Mouse (Mus musculus): Measurements from ENCODE around the gene Rab44. TPM values are rescaled to one million over a fixed set of nuclear protein-coding genes. Genes with fewer than 3 reads are reported as not detected.

Gene Rab44
- polyA plus RNA-seq, 1 experiment = 1.5 TPM

DNA sequence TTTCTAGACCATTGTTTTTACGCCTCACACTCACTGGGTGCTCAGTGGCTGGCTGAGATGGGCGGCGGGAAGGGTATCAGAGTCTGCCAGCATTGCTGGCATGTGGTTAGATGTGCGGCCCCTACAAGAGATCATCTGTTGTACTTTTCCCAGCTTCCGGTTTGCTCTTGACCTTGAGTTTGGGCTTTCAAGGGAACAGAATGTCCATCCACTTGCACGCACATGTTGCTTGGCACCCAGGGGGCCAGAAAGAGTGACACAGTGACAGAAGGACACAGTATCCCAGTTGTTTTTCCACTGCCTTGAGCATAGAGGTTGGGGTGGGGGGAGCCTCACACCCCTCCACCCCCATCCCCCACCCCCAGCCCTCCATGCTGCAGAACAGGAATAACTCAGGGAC lies 33.8 kb downstream of the Rab44 start:
- no peaks in the 10 kb centered on the region for H3K4me1 ChIP-seq (ENCODE audit: control insufficient read depth, insufficient read depth, low read length)
- TF ChIP-seq POLR2A (IDR thresholded peaks at IDR 0.05; ENCODE audit: borderline replicate concordance, low read depth, low read length) (no peak), CTCF (IDR thresholded peaks at IDR 0.05; ENCODE audit: low read depth, low read length) (no peak)
- no peak overlapping the region for H3K27ac ChIP-seq (ENCODE audit: insufficient read depth, low read depth, low read length)
- no peak overlapping the region for H3K4me3 ChIP-seq (ENCODE audit: insufficient read depth, low read length)

DNA sequence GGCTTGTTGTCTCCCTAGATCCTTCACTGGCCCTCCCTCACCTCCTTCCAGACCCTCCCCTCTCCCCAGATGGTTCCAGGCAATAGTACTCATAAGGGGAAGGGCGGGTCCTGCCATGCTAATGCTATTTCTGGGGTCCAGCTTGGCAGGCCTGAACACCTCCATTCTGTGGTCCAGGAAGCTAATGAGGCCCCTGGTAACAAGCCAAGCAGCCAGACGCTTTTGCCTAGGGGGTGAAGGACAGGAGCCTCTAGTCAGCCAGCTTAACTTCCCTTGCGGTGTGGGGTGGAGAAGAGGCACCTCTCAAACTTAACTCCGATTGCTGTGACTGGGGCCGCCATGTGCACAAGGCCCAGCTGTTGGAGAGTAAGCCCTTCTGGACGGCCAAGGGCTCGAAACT lies 35.8 kb downstream of the Rab44 start:
- no peak for TF ChIP-seq POLR2A (IDR thresholded peaks at IDR 0.05; ENCODE audit: borderline replicate concordance, low read depth, low read length)
- Histone ChIP-seq H3K27ac (ENCODE audit: insufficient read depth, low read depth, low read length) (no peak overlapping the region), H3K4me1 (ENCODE audit: control insufficient read depth, insufficient read depth, low read length) (no peaks in the 10 kb centered on the region), H3K4me3 (ENCODE audit: insufficient read depth, low read length) (no peak overlapping the region)

GRCm38 (mm10) chr17:29152547-29152946 lies 38.6 kb downstream of the Rab44 start:
- Histone ChIP-seq H3K4me1 (ENCODE audit: control insufficient read depth, insufficient read depth, low read length) (peaks cover 2% of the 10 kb centered on the region; the same call in 1 of the 2 replicates), H3K4me3 (ENCODE audit: insufficient read depth, low read length) (no peak overlapping the region), H3K27ac (ENCODE audit: insufficient read depth, low read depth, low read length) (no peak overlapping the region)
- no peak for TF ChIP-seq POLR2A (IDR thresholded peaks at IDR 0.05; ENCODE audit: borderline replicate concordance, low read depth, low read length)
- no peak for TF ChIP-seq CTCF (IDR thresholded peaks at IDR 0.05; ENCODE audit: low read depth, low read length)

GRCm38 (mm10) chr17:29154247-29154646 lies 40.3 kb downstream of the Rab44 start:
- H3K4me3 ChIP-seq (ENCODE audit: insufficient read depth, low read length) = no peak overlapping the region

DNA sequence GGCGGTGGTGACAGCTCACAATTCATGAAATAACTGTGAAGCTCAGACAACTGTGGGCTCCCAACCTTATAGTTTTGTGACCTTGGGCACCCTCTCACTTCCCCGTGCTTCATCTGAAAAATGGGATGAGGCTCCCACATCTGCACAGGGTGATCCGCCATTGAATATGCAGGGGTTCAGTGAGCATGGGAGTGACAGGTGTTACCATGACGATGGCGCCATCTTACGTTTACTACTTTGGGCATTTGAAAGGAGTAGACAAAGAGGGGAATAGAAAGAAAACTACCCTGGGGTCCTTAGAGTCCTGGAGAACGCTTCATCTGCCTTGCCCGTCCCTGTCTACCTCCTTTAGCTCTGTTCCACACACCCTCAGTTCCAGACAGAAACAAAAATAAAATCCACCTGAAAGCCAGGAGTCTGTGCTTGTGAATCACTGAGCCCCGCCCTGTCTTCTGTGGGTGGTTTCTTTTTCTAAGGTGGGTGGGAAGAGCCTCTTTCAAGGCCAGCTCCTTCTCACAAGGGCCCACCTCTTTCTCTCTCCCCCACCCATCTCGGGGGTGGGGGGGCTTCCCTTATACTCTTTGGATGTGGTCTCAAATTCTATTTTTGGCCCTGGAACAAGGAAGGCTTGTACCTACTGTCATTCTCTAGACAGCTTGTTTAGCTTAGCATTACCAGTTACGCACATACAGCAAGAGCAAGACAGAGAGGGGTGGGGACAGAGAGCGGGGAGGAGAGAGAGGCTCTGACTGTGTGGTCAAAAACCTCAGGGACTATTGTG lies 41.6 kb downstream of the Rab44 start:
- TF ChIP-seq CTCF (IDR thresholded peaks at IDR 0.05; ENCODE audit: low read depth, low read length) (no peak), POLR2A (IDR thresholded peaks at IDR 0.05; ENCODE audit: borderline replicate concordance, low read depth, low read length) (no peak)
- Histone ChIP-seq H3K27ac (ENCODE audit: insufficient read depth, low read depth, low read length) (no peak overlapping the region), H3K4me3 (ENCODE audit: insufficient read depth, low read length) (no peak overlapping the region), H3K4me1 (ENCODE audit: control insufficient read depth, insufficient read depth, low read length) (peaks cover 2% of the 10 kb centered on the region; the same call in 1 of the 2 replicates)

More at GRCm38 (mm10) chr17:29154247-29154646, 40.3 kb downstream of the Rab44 start:
- no peak overlapping the region for H3K27ac ChIP-seq (ENCODE audit: insufficient read depth, low read depth, low read length)
- H3K4me1 ChIP-seq (ENCODE audit: control insufficient read depth, insufficient read depth, low read length) = peaks cover 2% of the 10 kb centered on the region; the same call in 1 of the 2 replicates
- no peak for TF ChIP-seq CTCF (IDR thresholded peaks at IDR 0.05; ENCODE audit: low read depth, low read length)

GRCm38 (mm10) chr17:29156396-29156795 lies 42.5 kb downstream of the Rab44 start:
- Histone ChIP-seq H3K4me3 (ENCODE audit: insufficient read depth, low read length) (no peak overlapping the region), H3K27ac (ENCODE audit: insufficient read depth, low read depth, low read length) (no peak overlapping the region), H3K4me1 (ENCODE audit: control insufficient read depth, insufficient read depth, low read length) (peaks cover 2% of the 10 kb centered on the region; the same call in 1 of the 2 replicates)
- TF ChIP-seq CTCF (IDR thresholded peaks at IDR 0.05; ENCODE audit: low read depth, low read length) = no peak
- no peak for TF ChIP-seq POLR2A (IDR thresholded peaks at IDR 0.05; ENCODE audit: borderline replicate concordance, low read depth, low read length)

GRCm38 (mm10) chr17:29156866-29157265 lies 42.9 kb downstream of the Rab44 start:
- Histone ChIP-seq H3K27ac (ENCODE audit: insufficient read depth, low read depth, low read length) (no peak overlapping the region), H3K4me1 (ENCODE audit: control insufficient read depth, insufficient read depth, low read length) (peaks cover 2% of the 10 kb centered on the region; the same call in 1 of the 2 replicates), H3K4me3 (ENCODE audit: insufficient read depth, low read length) (no peak overlapping the region)
- TF ChIP-seq POLR2A (IDR thresholded peaks at IDR 0.05; ENCODE audit: borderline replicate concordance, low read depth, low read length) = no peak
- TF ChIP-seq CTCF (IDR thresholded peaks at IDR 0.05; ENCODE audit: low read depth, low read length) = no peak

GRCm38 (mm10) chr17:29158899-29159298 lies 45.0 kb downstream of the Rab44 start:
- Histone ChIP-seq H3K27ac (ENCODE audit: insufficient read depth, low read depth, low read length) (no peak overlapping the region), H3K4me3 (ENCODE audit: insufficient read depth, low read length) (no peak overlapping the region), H3K4me1 (ENCODE audit: control insufficient read depth, insufficient read depth, low read length) (peaks cover 8% of the 10 kb centered on the region)
- TF ChIP-seq POLR2A (IDR thresholded peaks at IDR 0.05; ENCODE audit: borderline replicate concordance, low read depth, low read length) = no peak
- no peak for TF ChIP-seq CTCF (IDR thresholded peaks at IDR 0.05; ENCODE audit: low read depth, low read length)

- H3K4me3 ChIP-seq (ENCODE audit: insufficient read depth, low read length) = no peak overlapping the region
- TF ChIP-seq POLR2A (IDR thresholded peaks at IDR 0.05; ENCODE audit: borderline replicate concordance, low read depth, low read length) (no peak), CTCF (IDR thresholded peaks at IDR 0.05; ENCODE audit: low read depth, low read length) (no peak)
- H3K4me1 ChIP-seq (ENCODE audit: control insufficient read depth, insufficient read depth, low read length) = peaks cover 12% of the 10 kb centered on the region
- H3K27ac ChIP-seq (ENCODE audit: insufficient read depth, low read depth, low read length) = no peak overlapping the region
Observed at GRCm38 (mm10) chr17:29159320-29159719, 45.4 kb downstream of the Rab44 start.

DNA sequence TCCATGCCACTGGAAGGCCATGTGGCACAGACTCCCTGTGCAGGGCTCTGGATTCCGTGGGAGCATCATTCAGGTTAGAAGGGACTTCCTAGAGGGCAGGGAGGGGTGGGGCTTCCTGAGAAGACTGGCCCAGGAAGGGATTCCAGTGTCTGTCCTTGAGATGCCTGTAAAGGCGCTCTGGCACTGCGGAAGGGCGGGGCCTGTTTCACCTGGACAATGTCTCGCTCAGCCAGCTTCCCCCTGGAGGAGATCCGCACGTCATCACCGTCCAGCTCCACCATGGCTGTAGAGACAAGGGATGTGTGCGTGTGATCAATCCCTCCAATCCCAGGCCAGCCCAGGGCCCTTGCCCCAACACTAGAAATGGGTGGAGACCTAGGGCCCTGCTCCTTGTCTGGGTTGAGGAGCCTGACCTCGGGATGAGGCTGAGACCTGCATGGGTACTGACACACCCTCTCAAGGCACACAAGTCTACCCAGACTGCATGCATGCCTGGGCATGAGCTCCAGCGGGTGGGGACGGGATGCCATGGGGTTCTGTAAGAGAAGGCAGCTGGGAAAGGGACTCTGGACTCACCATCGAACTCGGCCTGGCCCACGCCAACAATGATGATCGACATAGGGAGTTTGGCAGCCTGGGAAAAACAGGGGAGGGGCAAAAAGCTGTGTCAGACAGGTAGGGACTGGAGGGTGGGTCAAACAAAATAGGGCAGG lies 46.0 kb downstream of the Rab44 start:
- no peak overlapping the region for H3K27ac ChIP-seq (ENCODE audit: insufficient read depth, low read depth, low read length)

More for the DNA sequence above, 46.0 kb downstream of the Rab44 start:
- no peak for TF ChIP-seq POLR2A (IDR thresholded peaks at IDR 0.05; ENCODE audit: borderline replicate concordance, low read depth, low read length)
- no peak for TF ChIP-seq CTCF (IDR thresholded peaks at IDR 0.05; ENCODE audit: low read depth, low read length)
- no peak overlapping the region for H3K4me3 ChIP-seq (ENCODE audit: insufficient read depth, low read length)
- H3K4me1 ChIP-seq (ENCODE audit: control insufficient read depth, insufficient read depth, low read length) = peaks cover 16% of the 10 kb centered on the region
